In genomic region chr3:54480251-54480650, GRCm38 (mm10) we compare ENCODE assay signal across 21 mouse cellular contexts.
DNase-seq lines count a peak whose midpoint lies in the region; ATAC-seq and TF ChIP-seq lines count a peak whose summit lies in the region.
"Had no signal": no experiment of that assay in that cellular context is flagged by ENCODE, and none has a peak within 500 bp of the region (broad histone marks: within the 10 kb centered on the region; RNA-seq: fewer than 3 reads in every experiment).

No protein-coding gene starts in this region.

- TF ChIP-seq EP300 in heart, postnatal 0 days (IDR thresholded peaks at IDR 0.05; ENCODE audit: low read depth): no peak
- TF ChIP-seq EP300 in stomach, postnatal 0 days (optimal IDR thresholded peaks at IDR 0.05): no peak

- TF ChIP-seq POLR2A in embryonic fibroblast, embryonic 13.5 days (IDR thresholded peaks at IDR 0.05; ENCODE audit: low read depth, low read length): no peak

- WGBS in heart, postnatal 0 days: 48% methylated on average over 6 of the region's 6 CpGs
- 65% methylated on average over 6 of the region's 6 CpGs for WGBS in heart, embryonic 11.5 days (ENCODE audit: insufficient replicate concordance)
- WGBS in stomach, postnatal 0 days: 52% methylated on average over 6 of the region's 6 CpGs

- no peaks in the 10 kb centered on the region for H3K36me3 ChIP-seq in heart, postnatal 0 days (replicated peaks; ENCODE audit: control insufficient read depth, insufficient read depth, low read length)
- H3K36me3 ChIP-seq in heart, embryonic 11.5 days (ENCODE audit: control insufficient read depth, insufficient read depth, low read length): no peaks in the 10 kb centered on the region
- H3K36me3 ChIP-seq in stomach, postnatal 0 days (ENCODE audit: control insufficient read depth, insufficient read depth, low read length): no peaks in the 10 kb centered on the region
- H3K36me3 ChIP-seq: embryonic facial prominence, embryonic 15.5 days; heart, embryonic 13.5 days; hindbrain, embryonic 12.5 days; neural tube, embryonic 15.5 days had no signal

- H3K9me3 ChIP-seq in heart, postnatal 0 days (replicated peaks; ENCODE audit: control insufficient read depth, low read length): no peaks in the 10 kb centered on the region
- H3K9me3 ChIP-seq in heart, embryonic 11.5 days (replicated peaks; ENCODE audit: control insufficient read depth, low read length): no peaks in the 10 kb centered on the region
- no peaks in the 10 kb centered on the region for H3K9me3 ChIP-seq in stomach, postnatal 0 days (ENCODE audit: control insufficient read depth, low read length)
- H3K9me3 ChIP-seq: embryonic facial prominence, embryonic 15.5 days; heart, embryonic 13.5 days; hindbrain, embryonic 12.5 days; megakaryocyte, embryonic 14.5 days; neural tube, embryonic 15.5 days had no signal

- H3K4me3 ChIP-seq in heart, postnatal 0 days (ENCODE audit: low read depth, low read length): no peak overlapping the region
- H3K4me3 ChIP-seq in heart, embryonic 11.5 days (ENCODE audit: low read depth, low read length): no peak overlapping the region
- no peak overlapping the region for H3K4me3 ChIP-seq in embryonic fibroblast, embryonic 13.5 days (ENCODE audit: insufficient read depth, low read length)
- H3K4me3 ChIP-seq in stomach, postnatal 0 days (ENCODE audit: low read depth, low read length): no peak overlapping the region
- H3K4me3 ChIP-seq: embryonic facial prominence, embryonic 15.5 days; heart, embryonic 13.5 days; hindbrain, embryonic 12.5 days; megakaryocyte, embryonic 14.5 days; neural tube, embryonic 15.5 days had no signal

- no peaks in the 10 kb centered on the region for H3K4me1 ChIP-seq in heart, postnatal 0 days (ENCODE audit: control insufficient read depth, insufficient read depth)
- no peaks in the 10 kb centered on the region for H3K4me1 ChIP-seq in heart, embryonic 11.5 days (ENCODE audit: control insufficient read depth, insufficient read depth, low read length)
- H3K4me1 ChIP-seq in embryonic fibroblast, embryonic 13.5 days (ENCODE audit: control insufficient read depth, insufficient read depth, low read length): peaks cover 16% of the 10 kb centered on the region
- H3K4me1 ChIP-seq in stomach, postnatal 0 days (replicated peaks; ENCODE audit: control insufficient read depth, insufficient read depth): no peaks in the 10 kb centered on the region
- H3K4me1 ChIP-seq: hindbrain, embryonic 12.5 days; megakaryocyte, embryonic 14.5 days; neural tube, embryonic 15.5 days had no signal

- H3K27me3 ChIP-seq in heart, postnatal 0 days (ENCODE audit: control insufficient read depth, insufficient read depth, low read length): no peaks in the 10 kb centered on the region
- H3K27me3 ChIP-seq in heart, embryonic 11.5 days (ENCODE audit: control insufficient read depth, insufficient read depth, low read length): no peaks in the 10 kb centered on the region
- H3K27me3 ChIP-seq in stomach, postnatal 0 days (ENCODE audit: control insufficient read depth, insufficient read depth, low read length): no peaks in the 10 kb centered on the region
- H3K27me3 ChIP-seq: CH12.LX; embryonic facial prominence, embryonic 15.5 days; heart, embryonic 13.5 days; hindbrain, embryonic 12.5 days; megakaryocyte, embryonic 14.5 days; neural tube, embryonic 15.5 days had no signal

- TF ChIP-seq CTCF in heart, postnatal 0 days (IDR thresholded peaks at IDR 0.05; ENCODE audit: low read depth): no peak
- TF ChIP-seq CTCF in embryonic fibroblast, embryonic 13.5 days (IDR thresholded peaks at IDR 0.05; ENCODE audit: borderline replicate concordance, insufficient read depth, low read length): no peak
- no peak for TF ChIP-seq CTCF in stomach, postnatal 0 days (IDR thresholded peaks at IDR 0.05; ENCODE audit: low read depth)

- no peak overlapping the region for H3K9ac ChIP-seq in heart, postnatal 0 days (replicated peaks; ENCODE audit: low read depth, low read length)
- H3K9ac ChIP-seq in heart, embryonic 11.5 days (ENCODE audit: low read depth, low read length): no peak overlapping the region
- no peak overlapping the region for H3K9ac ChIP-seq in stomach, postnatal 0 days (ENCODE audit: low read length)
- H3K9ac ChIP-seq: embryonic facial prominence, embryonic 15.5 days; heart, embryonic 13.5 days; hindbrain, embryonic 12.5 days; liver, embryonic 14.5 days; neural tube, embryonic 15.5 days had no signal

- 0 out of 2 replicates have a peak, but pooled peaks have one; percentile 55 for ATAC-seq in heart, postnatal 0 days (ENCODE audit: insufficient read depth, low read depth)
- no peak for ATAC-seq in heart, embryonic 11.5 days (replicated peaks; ENCODE audit: insufficient number of reproducible peaks, low FRiP score, low TSS enrichment)
- ATAC-seq in stomach, postnatal 0 days (ENCODE audit: low FRiP score, low TSS enrichment): no peak

- peak; percentile 15 to 18 for DNase-seq in cerebellum, postnatal 10 days
- DNase-seq in cerebellum, adult 11-12 months: no peak
- DNase-seq in heart, postnatal 0 days (ENCODE audit: low spot score): no peak
- DNase-seq in 3134 (ENCODE audit: extremely low read depth, insufficient read length, low spot score): peak; percentile 46
- DNase-seq in stomach, postnatal 0 days (ENCODE audit: low spot score): no peak
- no peak for DNase-seq in retina, embryonic 14.5 days (ENCODE audit: low spot score)
- DNase-seq: adrenal gland, adult 2 months; cerebellum, adult 9-10 months; kidney, adult 2 months; kidney, postnatal 14 days; midbrain, embryonic 14.5 days; right cerebral cortex, postnatal 14 days had no signal

- H3K27ac ChIP-seq in heart, postnatal 0 days (ENCODE audit: low read depth): 0 out of 2 replicates have a peak overlapping the region, but pooled peaks have one; percentile 28
- H3K27ac ChIP-seq in heart, embryonic 11.5 days (ENCODE audit: low read depth, low read length): no peak overlapping the region
- H3K27ac ChIP-seq in embryonic fibroblast, embryonic 13.5 days (ENCODE audit: insufficient read depth, low read length): peak overlapping the region; percentile 99
- no peak overlapping the region for H3K27ac ChIP-seq in stomach, postnatal 0 days (replicated peaks)
- H3K27ac ChIP-seq: heart, embryonic 13.5 days; hindbrain, embryonic 12.5 days; liver, embryonic 14.5 days; neural tube, embryonic 15.5 days had no signal

- H3K4me2 ChIP-seq in heart, postnatal 0 days (ENCODE audit: low read depth, low read length): no peak overlapping the region
- H3K4me2 ChIP-seq in heart, embryonic 11.5 days: no peak overlapping the region
- H3K4me2 ChIP-seq in stomach, postnatal 0 days (replicated peaks; ENCODE audit: low read depth): no peak overlapping the region
- H3K4me2 ChIP-seq: embryonic facial prominence, embryonic 15.5 days; heart, embryonic 13.5 days; hindbrain, embryonic 12.5 days; neural tube, embryonic 15.5 days had no signal

Comparison
In these comparisons a context has a peak if more than half of its experiments do, and no peak if none do; other contexts are left out.
1. DNase-seq: peak in cerebellum, postnatal 10 days (2 of 2) and 3134 (single experiment); none in cerebellum, adult 11-12 months (single experiment), heart, postnatal 0 days (single experiment), stomach, postnatal 0 days (single experiment) and retina, embryonic 14.5 days (single experiment).
2. H3K27ac ChIP-seq: peak in heart, postnatal 0 days (single experiment) and embryonic fibroblast, embryonic 13.5 days (single experiment); none in heart, embryonic 11.5 days (single experiment) and stomach, postnatal 0 days (single experiment).